Mouse (Mus musculus): ENCODE results near the gene Plod2. TPM values are rescaled to one million over a fixed set of nuclear protein-coding genes. Genes with fewer than 3 reads are reported as not detected.

Gene Plod2
- polyA plus RNA-seq, 1 experiment: 9.7 TPM

GRCm38 (mm10) chr9:92612641-92613040, 70.6 kb downstream of the Plod2 start:
- TF ChIP-seq POLR2A (IDR thresholded peaks at IDR 0.05; ENCODE audit: borderline replicate concordance, insufficient read depth, low read length): no peak
- no peak for TF ChIP-seq CTCF (IDR thresholded peaks at IDR 0.05; ENCODE audit: borderline replicate concordance, insufficient read depth, low read depth, low read length)
- no peak for DNase-seq
- 86% methylated on average over 15 of the region's 15 CpGs for WGBS

GRCm38 (mm10) chr9:92613206-92613605, 71.2 kb downstream of the Plod2 start:
- Histone ChIP-seq H3K27me3 (ENCODE audit: control insufficient read depth, insufficient read depth, low read length) (no peaks in the 10 kb centered on the region), H3K27ac (ENCODE audit: insufficient read depth, low read length) (no peak overlapping the region), H3K4me3 (replicated peaks; ENCODE audit: insufficient read depth, low read depth, low read length) (no peak overlapping the region), H3K4me1 (ENCODE audit: control insufficient read depth, insufficient read depth, low read length) (no peaks in the 10 kb centered on the region)
- DNase-seq: no peak
- WGBS: 66% methylated on average over 8 of the region's 8 CpGs
- no peak for TF ChIP-seq POLR2A (IDR thresholded peaks at IDR 0.05; ENCODE audit: borderline replicate concordance, insufficient read depth, low read length)
- TF ChIP-seq CTCF (IDR thresholded peaks at IDR 0.05; ENCODE audit: borderline replicate concordance, insufficient read depth, low read depth, low read length): no peak

More at GRCm38 (mm10) chr9:92612641-92613040, 70.6 kb downstream of the Plod2 start:
- Histone ChIP-seq H3K4me1 (ENCODE audit: control insufficient read depth, insufficient read depth, low read length) (no peaks in the 10 kb centered on the region), H3K27me3 (ENCODE audit: control insufficient read depth, insufficient read depth, low read length) (no peaks in the 10 kb centered on the region), H3K4me3 (replicated peaks; ENCODE audit: insufficient read depth, low read depth, low read length) (no peak overlapping the region), H3K27ac (ENCODE audit: insufficient read depth, low read length) (no peak overlapping the region)

DNA sequence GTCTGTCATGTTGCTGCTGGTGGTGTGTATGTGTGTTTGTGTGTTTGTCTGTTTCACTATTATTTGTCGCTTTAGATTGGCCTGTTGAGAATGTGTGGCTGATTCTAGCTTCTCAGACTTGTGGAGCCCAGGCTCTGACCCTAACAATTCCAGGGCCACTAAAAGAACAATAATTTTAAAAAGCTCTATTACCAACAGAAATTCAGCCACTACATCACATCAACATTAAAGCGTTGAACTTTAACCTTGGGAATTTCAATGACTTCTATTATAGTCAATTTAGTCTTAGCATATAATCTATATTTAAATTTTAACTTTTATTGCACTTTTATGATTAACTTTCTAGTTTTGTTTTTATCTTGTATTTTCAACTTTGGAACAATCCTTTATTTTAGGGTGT, 74.4 kb downstream of the Plod2 start:
- no peak for TF ChIP-seq CTCF (IDR thresholded peaks at IDR 0.05; ENCODE audit: borderline replicate concordance, insufficient read depth, low read depth, low read length)
- Histone ChIP-seq H3K27me3 (ENCODE audit: control insufficient read depth, insufficient read depth, low read length) (no peaks in the 10 kb centered on the region), H3K4me1 (ENCODE audit: control insufficient read depth, insufficient read depth, low read length) (no peaks in the 10 kb centered on the region), H3K27ac (ENCODE audit: insufficient read depth, low read length) (no peak overlapping the region), H3K4me3 (replicated peaks; ENCODE audit: insufficient read depth, low read depth, low read length) (no peak overlapping the region)
- WGBS: 97% methylated on average over 2 of the region's 2 CpGs
- no peak for DNase-seq

DNA sequence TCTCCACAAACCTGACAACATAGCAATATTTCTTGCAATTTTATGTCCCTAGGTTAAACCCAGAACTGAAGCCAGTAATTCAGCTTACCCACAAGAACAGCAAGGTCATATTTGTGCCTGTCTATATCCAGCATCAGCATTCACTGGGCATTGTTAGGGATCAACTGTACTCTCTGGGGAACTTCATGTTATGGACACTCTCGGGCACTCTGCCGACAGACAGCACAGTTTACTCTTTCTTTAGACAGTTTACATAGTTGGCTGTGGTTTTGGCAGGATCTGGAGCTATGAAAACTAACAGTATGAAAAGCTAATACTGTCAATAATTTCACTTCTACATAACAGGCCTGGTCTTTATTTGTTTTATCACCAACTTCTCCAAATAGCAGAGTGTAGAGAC, 75.4 kb downstream of the Plod2 start:
- H3K27me3 ChIP-seq (ENCODE audit: control insufficient read depth, insufficient read depth, low read length): no peaks in the 10 kb centered on the region
- TF ChIP-seq POLR2A (IDR thresholded peaks at IDR 0.05; ENCODE audit: borderline replicate concordance, insufficient read depth, low read length) (no peak), CTCF (IDR thresholded peaks at IDR 0.05; ENCODE audit: borderline replicate concordance, insufficient read depth, low read depth, low read length) (no peak)
- 83% methylated on average over 2 of the region's 2 CpGs for WGBS
- no peaks in the 10 kb centered on the region for H3K4me1 ChIP-seq (ENCODE audit: control insufficient read depth, insufficient read depth, low read length)
- DNase-seq: no peak
- no peak overlapping the region for H3K27ac ChIP-seq (ENCODE audit: insufficient read depth, low read length)
- no peak overlapping the region for H3K4me3 ChIP-seq (replicated peaks; ENCODE audit: insufficient read depth, low read depth, low read length)

DNA sequence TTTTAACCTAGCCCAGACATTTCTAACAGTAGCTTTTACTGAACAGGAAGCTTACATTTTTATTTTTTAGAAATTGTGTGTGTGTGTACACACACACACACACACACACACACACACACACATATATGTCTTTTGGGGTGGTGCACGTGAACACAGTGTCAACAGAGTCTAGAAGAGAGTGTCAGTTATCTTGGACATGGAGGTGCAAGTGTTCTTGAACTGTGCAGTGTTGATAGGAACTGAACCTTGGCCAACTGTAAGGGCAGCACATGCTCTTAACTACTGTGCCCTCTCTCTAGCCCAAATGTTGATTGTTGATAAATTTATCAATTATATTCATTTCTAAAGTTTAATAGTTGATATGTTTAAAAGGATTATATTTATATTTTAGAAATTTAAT, 78.1 kb downstream of the Plod2 start:
- no peak overlapping the region for H3K27ac ChIP-seq (ENCODE audit: insufficient read depth, low read length)
- 70% methylated on average over 1 of the region's 1 CpGs for WGBS

GRCm38 (mm10) chr9:92621246-92621645, 79.2 kb downstream of the Plod2 start:
- Histone ChIP-seq H3K4me3 (replicated peaks; ENCODE audit: insufficient read depth, low read depth, low read length) (no peak overlapping the region), H3K27me3 (ENCODE audit: control insufficient read depth, insufficient read depth, low read length) (no peaks in the 10 kb centered on the region), H3K4me1 (ENCODE audit: control insufficient read depth, insufficient read depth, low read length) (no peaks in the 10 kb centered on the region), H3K27ac (ENCODE audit: insufficient read depth, low read length) (no peak overlapping the region)
- TF ChIP-seq CTCF (IDR thresholded peaks at IDR 0.05; ENCODE audit: borderline replicate concordance, insufficient read depth, low read depth, low read length) (no peak), POLR2A (IDR thresholded peaks at IDR 0.05; ENCODE audit: borderline replicate concordance, insufficient read depth, low read length) (no peak)
- DNase-seq: no peak
- WGBS: 70% methylated on average over 3 of the region's 3 CpGs

More for the DNA sequence above, 78.1 kb downstream of the Plod2 start:
- TF ChIP-seq POLR2A (IDR thresholded peaks at IDR 0.05; ENCODE audit: borderline replicate concordance, insufficient read depth, low read length): no peak
- TF ChIP-seq CTCF (IDR thresholded peaks at IDR 0.05; ENCODE audit: borderline replicate concordance, insufficient read depth, low read depth, low read length): no peak
- DNase-seq: no peak
- H3K4me3 ChIP-seq (replicated peaks; ENCODE audit: insufficient read depth, low read depth, low read length): no peak overlapping the region
- H3K27me3 ChIP-seq (ENCODE audit: control insufficient read depth, insufficient read depth, low read length): no peaks in the 10 kb centered on the region
- no peaks in the 10 kb centered on the region for H3K4me1 ChIP-seq (ENCODE audit: control insufficient read depth, insufficient read depth, low read length)

DNA sequence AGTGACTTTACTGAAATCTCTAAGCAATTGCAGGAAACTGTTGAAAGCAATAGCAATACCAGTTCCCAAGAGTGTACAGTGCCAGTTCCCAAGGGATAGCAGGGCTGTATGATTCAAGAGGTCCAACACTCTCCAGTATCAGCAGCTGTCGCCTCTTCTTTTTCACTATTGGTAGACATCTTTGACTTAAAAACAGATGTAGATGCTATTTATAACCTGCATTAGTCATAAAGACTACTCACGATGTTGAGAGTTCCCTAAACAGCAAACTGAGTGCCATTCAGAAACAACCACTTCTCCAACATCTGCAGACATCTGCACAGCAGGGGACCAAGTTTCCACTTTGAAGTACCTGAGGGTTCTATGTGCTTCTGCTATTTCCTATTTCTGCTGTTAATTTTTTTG, 79.9 kb downstream of the Plod2 start:
- no peak overlapping the region for H3K27ac ChIP-seq (ENCODE audit: insufficient read depth, low read length)
- H3K4me3 ChIP-seq (replicated peaks; ENCODE audit: insufficient read depth, low read depth, low read length): no peak overlapping the region
- H3K4me1 ChIP-seq (ENCODE audit: control insufficient read depth, insufficient read depth, low read length): no peaks in the 10 kb centered on the region
- TF ChIP-seq POLR2A (IDR thresholded peaks at IDR 0.05; ENCODE audit: borderline replicate concordance, insufficient read depth, low read length) (no peak), CTCF (IDR thresholded peaks at IDR 0.05; ENCODE audit: borderline replicate concordance, insufficient read depth, low read depth, low read length) (no peak)
- DNase-seq: no peak
- no peaks in the 10 kb centered on the region for H3K27me3 ChIP-seq (ENCODE audit: control insufficient read depth, insufficient read depth, low read length)
- 68% methylated on average over 2 of the region's 2 CpGs for WGBS

- Histone ChIP-seq H3K27me3 (ENCODE audit: control insufficient read depth, insufficient read depth, low read length) (no peaks in the 10 kb centered on the region), H3K4me3 (replicated peaks; ENCODE audit: insufficient read depth, low read depth, low read length) (no peak overlapping the region), H3K4me1 (ENCODE audit: control insufficient read depth, insufficient read depth, low read length) (no peaks in the 10 kb centered on the region), H3K27ac (ENCODE audit: insufficient read depth, low read length) (no peak overlapping the region)
- WGBS: 87% methylated on average over 3 of the region's 3 CpGs
- DNase-seq: no peak
- no peak for TF ChIP-seq CTCF (IDR thresholded peaks at IDR 0.05; ENCODE audit: borderline replicate concordance, insufficient read depth, low read depth, low read length)
- no peak for TF ChIP-seq POLR2A (IDR thresholded peaks at IDR 0.05; ENCODE audit: borderline replicate concordance, insufficient read depth, low read length)
Measured at GRCm38 (mm10) chr9:92634792-92635191, 92.8 kb downstream of the Plod2 start.
